Mouse (Mus musculus): ENCODE results near the gene Gng8. TPM values are rescaled to one million over a fixed set of nuclear protein-coding genes. Genes with fewer than 3 reads are reported as not detected.
A peak's percentile ranks its signal among the peaks of the same experiment; 100 is the strongest.

Gng8 gene
- 1 to 10 TPM; 2.6 to 2.8 TPM for total RNA-seq (2021)
- long read RNA-seq, partial matches to known transcripts: 0 of 2 reads
- long read RNA-seq, other reads (novel, unspliced or antisense): 0 of 2 reads

DNA sequence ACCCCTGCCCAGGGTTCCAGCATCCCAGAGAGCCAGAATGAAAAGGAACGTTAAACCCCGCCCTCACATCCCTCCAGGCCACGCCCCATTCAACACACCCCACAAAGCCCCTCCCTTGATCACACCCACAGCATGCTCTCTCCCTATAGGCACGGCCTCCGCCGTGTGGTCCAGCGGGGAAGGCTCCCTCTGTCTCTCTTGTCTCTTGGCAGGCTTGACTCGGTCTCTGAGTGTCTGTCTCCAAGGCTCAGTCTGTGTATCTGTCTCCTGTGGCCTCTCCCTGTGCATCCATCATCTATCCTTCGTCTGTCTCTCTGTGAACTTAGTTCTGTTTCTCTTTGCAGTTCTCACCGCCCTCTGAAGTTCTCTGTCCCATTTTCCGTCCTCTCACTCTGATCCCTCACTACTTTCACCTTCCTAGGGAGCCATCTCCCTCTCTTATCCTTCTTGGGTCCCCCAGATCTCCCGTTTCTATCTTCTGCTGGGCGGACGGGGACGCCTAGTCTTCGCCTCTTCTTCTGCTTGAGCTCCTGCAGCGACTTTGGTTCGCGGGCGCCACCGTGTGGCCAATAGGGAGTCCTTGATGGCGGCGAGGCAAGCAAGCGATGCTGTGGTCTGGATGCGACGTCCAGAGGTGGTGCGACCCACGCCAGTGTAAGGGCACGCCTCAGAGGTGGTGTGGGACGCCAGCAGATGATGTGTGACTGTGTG is at the start of gene Gng8:
TSS of gene Gng8 (plus strand) at position 146 of the 711 bp plus-strand sequence.
- peak; percentile 71 to 92 for DNase-seq (ENCODE audit: low spot score in 2 of 2)

DNA sequence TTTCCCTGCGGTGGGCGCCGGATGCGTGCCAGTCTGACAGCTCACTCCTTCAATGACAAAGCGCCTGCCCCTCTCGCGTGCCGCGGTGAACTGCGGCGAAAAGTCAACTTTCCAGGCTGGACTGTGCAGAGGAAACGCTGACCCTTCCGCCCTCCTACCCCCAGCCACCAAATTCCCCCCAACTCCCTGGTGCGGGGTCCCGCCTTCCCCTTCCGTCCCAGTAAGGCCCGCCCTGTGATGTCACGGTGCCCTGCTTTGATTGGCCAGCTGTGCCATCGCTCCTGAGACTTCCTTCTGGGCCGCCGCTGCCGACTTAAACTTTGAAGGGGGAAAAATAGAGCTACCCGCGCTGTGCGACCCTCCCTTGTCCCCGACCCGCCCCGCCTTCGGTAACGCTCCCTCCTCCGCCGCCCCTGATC is 48.9 kb upstream of the Gng8 start, which contains the start of gene Prkd2:
TSS of gene Prkd2 (plus strand) at position 258 of the 419 bp plus-strand sequence.
- DNase-seq (ENCODE audit: low spot score in 2 of 2): peak; percentile 82 to 89

DNA sequence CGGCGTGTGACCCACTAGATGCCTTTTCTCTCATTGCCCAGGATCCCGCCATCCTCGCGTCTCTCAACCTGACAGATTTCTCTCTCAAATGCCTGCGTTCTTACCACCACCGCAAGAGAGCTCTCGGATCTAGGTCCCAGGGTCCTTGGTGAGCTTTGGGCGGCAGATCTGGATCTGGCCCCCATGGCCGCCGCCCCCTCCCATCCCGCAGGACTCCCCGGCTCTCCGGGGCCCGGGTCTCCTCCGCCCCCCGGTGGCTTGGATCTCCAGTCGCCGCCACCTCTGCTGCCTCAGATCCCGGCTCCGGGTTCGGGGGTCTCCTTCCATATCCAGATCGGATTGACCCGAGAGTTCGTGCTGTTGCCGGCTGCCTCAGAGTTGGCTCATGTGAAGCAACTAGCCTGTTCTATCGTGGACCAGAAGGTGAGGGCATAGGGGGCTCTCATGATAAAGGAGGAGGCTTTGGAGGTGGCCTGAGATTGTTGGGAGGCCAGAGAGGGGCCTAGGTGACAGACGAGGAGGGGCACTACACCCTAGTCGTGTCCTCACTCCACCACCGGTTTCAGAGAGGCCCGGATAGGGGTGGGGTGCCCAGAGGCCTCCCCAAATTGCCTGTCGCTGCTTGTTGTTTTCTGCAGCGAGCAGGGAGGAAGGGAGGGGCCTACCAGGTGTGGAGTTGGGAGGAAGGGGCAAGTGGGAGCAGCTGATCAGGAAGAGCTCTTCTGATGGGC is 48.0 kb upstream of the Gng8 start:
- DNase-seq (ENCODE audit: low spot score in 2 of 2): no peak

DNA sequence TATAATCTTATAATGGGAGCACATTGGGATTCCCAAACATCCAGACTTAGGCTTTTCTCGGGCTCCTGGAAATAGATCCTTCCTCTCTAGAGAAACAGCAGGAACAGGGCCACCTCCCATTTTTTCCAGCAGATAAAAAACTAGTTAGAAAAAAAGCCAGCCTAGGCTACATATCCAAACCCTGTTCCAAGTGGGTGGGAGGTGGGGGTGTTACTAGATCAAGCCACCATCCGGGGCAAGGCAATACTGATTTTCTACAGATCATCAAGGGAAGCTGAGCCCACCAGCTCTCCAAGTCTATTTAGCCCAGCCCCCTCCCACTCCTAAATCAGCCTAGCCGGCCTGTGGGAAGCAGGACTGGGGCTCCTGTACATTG is 46.9 kb upstream of the Gng8 start:
- DNase-seq (ENCODE audit: low spot score in 2 of 2): no peak

DNA sequence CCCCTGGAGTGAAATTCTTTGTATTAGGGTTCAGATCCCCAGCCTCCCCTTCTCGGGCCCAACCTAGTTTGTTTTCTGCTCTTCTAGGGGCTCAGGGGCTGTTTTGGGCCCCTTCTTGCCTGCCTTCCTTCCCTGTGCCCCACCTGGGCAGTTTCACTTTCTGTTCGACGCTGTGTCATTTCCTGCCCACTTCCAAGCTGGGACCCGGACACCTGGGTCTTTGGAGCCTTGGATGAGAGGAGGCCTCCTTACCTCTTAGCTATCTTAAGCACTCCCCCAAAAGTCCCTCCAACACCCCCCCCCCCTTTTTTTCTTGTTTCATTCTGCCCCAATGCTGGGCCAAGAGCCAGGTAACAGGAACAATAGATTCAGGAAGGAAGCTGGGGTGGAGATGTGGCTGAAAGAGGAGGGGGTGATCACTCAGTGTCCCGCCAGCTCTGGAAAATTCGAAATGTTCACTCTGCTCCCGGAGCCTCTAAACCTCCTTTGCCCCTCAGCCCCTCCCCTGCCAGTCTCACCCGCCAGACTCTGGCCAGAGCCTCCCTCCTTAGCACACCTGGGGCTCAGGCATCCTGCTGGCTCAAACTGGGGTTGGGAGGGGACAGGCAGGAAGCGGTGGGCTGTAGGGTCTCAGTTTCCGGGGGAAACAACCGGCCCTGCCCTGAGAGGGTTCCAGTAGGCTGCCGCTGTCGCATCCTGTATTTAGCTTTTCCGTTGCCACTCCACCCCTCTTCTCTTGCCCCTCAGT is 46.3 kb upstream of the Gng8 start:
- DNase-seq (ENCODE audit: low spot score in 2 of 2): no peak

DNA sequence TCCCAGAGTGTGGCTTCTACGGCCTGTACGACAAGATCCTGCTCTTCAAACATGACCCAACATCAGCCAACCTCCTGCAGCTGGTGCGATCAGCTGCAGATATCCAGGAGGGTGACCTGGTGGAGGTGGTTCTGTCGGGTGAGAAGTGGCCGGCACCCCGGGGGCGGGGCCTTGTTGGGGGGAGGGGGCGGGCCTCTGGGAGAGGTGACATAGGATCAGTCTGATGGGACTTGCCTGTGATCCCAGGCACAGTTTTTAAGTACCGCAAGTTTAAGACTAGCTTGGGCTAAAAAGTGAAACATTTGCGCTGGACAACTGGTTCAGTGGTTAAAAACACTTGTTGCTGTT is 45.8 kb upstream of the Gng8 start:
- no peak for DNase-seq (ENCODE audit: low spot score in 2 of 2)

DNA sequence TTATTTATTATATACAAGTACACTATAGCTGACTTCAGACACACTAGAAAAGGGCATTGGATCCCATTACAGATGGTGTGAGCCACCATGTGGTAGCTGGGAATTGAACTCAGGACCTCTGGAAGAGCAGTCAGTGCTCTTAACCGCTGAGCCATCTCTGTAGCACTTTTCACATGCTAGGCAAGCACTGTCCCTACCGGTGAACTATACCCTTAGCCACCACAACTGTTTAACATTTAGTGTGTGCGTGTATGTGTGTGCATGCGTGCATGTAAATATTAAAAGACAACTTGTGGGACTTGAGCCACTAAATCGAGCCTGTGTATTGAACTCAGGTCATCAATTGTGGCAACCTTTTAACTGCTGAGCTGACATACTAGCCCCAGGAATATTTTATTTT is 44.8 kb upstream of the Gng8 start:
- no peak for DNase-seq (ENCODE audit: low spot score in 2 of 2)

DNA sequence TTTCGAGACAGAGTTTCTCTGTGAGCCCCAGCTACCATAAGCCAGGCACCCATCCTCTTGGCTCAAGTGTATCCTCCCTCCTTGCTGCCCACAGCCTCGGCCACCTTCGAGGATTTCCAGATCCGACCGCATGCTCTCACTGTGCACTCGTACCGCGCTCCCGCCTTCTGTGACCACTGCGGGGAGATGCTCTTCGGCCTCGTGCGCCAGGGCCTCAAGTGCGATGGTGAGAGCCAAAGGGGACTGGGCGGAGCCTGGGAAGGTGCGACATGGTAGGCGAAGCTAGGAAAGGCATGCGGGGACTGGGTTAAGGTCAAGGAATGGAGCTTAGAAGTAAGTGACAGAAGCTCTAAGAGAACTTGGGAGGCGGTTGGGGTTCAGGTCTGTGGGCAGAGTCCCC is 44.1 kb upstream of the Gng8 start:
- no peak for DNase-seq (ENCODE audit: low spot score in 2 of 2)

DNA sequence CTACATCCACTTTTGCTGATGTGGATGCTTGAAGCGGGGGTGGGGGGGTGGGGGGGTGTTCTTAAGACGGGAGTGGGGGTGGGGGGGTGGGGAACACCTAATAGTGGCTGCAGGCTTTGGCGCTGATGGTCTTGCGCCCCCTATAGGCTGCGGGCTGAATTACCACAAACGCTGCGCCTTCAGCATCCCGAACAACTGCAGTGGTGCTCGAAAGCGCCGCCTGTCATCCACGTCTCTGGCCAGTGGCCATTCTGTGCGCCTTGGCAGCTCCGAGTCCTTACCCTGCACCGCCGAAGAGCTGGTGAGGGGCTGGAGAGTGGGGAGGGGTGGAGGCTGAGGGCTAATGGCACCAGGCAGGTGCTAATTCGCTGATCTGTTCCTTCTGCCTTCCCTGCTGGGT is 43.0 kb upstream of the Gng8 start:
- peak in 1 of 2 experiments; percentile 82 for DNase-seq (ENCODE audit: low spot score in 2 of 2)

DNA sequence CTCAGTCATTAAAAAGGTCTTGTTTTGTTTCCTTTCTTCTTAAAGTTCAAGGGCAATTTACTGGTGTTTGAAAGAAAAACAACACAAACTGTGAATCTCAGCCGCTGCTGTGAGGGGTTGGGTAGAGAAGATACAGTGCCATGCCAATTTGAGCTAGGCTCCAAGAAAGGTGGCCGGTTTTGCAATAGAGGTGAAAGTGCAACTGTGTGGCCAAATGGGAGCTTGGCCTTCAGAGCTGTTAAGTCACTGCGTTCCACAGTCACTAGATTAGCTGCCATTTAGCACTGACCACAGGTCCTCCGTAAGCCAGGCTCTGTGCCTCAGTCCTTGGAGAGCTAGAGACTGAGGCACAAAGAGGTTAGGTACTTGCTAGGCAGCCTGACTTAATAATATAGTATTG is 40.0 kb upstream of the Gng8 start:
- DNase-seq (ENCODE audit: low spot score in 2 of 2): no peak

DNA sequence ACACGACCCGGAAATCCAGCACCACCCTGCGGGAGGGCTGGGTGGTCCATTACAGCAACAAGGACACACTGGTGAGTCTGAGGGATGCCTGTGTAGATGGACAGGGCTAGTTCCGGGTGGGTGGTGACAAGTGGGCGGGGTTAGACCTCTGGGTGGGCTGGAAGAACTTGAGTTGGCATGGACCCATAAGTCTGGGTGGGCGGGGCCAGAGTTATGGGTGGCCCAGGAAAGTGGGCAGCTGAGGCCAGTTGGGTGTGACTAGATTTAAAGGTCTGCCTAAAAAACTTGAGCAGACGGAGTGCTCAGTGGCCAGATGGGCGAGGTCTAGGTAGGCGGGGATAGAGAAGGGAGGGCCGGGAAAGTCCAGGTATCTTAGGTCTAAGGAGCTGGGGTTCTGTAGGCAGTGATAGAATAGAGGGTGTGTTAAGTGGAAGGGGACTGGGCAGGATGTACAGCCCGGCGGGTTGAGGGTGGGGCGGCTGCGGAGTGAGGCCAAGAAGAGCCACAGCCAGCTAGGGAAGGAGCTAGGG is 38.2 kb upstream of the Gng8 start:
- DNase-seq (ENCODE audit: low spot score in 2 of 2): no peak

DNA sequence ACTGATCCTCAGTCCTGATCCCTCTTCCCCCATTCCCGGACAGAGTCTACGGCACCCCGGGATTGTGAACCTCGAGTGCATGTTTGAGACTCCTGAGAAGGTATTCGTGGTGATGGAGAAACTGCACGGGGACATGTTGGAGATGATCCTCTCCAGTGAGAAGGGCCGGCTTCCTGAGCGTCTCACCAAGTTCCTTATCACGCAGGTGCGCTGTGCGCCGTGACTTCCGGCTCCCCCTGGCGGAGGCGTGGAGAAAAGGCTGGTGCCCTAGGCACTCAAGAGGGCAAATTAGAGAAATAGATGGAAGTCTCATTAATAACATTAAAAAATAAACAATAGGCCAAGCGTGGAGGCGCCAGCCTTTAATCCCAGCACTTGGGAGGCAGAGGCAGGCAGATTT is 33.2 kb upstream of the Gng8 start:
- peak in 1 of 2 experiments; percentile 34 for DNase-seq (ENCODE audit: low spot score in 2 of 2)

DNA sequence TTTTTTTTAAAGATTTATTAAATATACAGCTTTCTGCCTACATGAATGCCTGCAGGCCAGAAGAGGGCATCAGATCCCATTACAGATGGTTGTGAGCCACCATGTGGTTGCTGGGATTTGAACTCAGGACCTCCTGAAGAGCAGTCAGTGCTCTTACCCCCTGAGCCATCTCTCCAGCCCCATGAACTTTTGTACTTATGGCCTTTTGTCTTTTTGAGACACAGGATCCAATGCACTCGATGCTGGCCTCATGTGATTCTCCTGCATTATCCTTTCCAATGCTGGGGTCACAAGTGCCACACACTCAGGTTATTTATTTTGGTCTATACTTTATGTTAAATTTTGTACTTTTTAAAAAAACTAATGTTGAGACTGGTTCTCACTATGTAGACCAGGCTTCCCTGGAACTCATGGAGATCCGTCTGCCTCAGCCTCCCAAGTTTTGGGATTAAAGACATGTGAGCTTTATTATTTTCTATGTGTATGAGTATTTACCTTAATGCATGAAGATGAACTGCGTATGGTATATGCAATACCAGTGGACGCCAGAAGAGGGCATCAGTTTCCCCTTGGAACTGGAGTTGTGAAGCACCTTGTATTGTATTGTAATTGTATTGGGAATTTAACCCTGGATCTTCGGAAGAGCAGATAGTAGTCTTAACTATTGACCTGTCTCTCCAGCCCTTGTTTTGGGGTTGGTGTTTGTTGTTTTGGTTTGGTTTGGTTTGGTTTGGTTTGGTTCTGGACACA is 31.5 kb upstream of the Gng8 start:
- peak in 1 of 2 experiments; percentile 76 for DNase-seq (ENCODE audit: low spot score in 2 of 2)

DNA sequence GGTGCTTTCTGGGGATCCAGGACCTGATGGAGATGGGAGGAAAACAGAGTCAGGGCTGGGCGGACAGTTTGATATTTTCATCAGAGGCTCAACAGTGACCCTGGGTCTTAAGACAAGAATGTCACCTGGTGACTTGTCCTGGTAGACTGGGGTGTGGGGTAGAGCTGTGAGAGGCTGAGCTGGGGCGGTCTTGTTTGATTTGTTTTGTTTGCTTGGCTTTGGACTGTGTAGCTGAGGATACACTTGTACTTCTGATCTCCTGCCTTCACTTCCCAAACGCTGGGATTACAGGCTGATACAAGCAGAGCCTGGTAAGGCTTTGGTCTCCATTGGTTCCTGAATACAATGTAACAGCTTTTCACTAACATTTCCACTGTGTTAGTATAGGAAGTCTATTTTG is 24.1 kb upstream of the Gng8 start:
- no peak for DNase-seq (ENCODE audit: low spot score in 2 of 2)

DNA sequence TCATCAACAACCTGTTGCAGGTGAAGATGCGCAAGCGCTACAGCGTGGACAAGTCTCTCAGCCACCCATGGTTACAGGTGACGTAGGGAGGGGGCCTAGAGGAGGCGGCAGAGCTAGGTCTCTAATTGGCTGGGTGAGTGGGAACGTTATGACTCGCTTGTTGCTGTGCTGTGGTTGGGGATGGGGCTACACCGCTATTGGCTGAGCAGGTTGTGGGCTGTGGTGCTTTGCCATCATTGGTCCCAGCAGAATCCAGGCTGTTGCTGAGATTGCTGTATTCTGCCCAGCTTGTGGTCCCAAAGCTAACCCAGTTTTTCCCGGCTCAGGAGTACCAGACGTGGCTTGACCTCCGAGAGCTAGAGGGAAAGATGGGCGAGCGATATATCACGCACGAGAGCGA is 22.1 kb upstream of the Gng8 start:
- peak; percentile 95 to 96 for DNase-seq (ENCODE audit: low spot score in 2 of 2)

DNA sequence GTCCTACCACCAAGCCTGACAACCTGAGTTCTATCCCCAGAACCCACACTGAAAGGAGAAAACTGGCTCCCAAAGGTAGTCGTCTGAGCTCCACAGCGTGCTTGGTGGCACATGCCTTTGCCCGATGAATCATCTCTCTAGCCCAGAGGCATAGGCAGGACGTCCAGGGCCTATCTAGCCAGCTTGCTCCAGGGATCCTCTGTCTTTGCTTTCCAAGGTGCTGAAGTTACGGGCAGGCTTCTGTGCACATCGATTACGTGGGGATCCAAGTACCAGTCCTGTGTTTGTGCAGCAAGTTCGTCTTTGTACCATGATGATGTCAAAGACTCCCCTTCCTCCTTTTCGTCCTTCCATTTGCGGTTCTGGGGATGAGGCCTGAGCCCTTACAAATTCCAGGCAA is 20.0 kb upstream of the Gng8 start:
- no peak for DNase-seq (ENCODE audit: low spot score in 2 of 2)

DNA sequence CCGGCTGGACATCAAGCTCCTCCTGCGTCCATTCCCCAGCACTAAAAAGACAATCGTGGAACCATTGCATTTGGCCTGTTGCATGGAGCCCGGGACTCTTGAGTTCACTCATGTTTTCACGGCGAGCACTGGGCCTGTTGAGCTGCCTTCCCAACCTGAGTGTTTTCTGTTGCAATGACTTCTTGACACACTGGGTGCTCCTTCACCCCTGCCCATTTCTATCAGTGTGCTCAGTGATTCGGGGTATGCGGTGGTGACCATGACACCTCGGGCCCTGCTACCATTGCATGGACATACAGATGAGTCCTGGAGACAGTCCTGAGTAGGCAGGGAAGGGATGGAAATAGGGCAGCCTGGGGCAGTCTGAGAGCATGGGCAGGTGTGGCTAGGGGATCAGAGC is 19.1 kb upstream of the Gng8 start:
- DNase-seq (ENCODE audit: low spot score in 2 of 2): no peak

DNA sequence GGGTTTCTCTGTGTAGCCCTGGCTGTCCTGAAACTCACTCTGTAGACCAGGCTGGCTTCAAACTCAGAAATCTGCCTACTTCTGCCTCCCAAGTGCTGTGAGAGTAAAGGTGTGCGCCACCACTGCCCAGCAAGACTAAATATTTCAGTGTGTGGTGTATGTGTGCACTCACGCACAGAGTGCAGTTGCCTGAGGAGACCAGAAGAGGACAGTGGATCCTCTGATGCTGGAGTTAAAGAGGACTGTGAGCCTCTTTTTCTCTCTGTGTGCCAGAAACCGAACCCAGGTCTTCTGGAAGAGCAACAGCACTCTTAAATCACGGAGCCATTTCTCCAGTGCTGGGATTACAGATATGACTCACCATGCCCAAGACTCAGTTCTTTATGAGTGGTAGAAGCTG is 18.2 kb upstream of the Gng8 start:
- no peak for DNase-seq (ENCODE audit: low spot score in 2 of 2)

DNA sequence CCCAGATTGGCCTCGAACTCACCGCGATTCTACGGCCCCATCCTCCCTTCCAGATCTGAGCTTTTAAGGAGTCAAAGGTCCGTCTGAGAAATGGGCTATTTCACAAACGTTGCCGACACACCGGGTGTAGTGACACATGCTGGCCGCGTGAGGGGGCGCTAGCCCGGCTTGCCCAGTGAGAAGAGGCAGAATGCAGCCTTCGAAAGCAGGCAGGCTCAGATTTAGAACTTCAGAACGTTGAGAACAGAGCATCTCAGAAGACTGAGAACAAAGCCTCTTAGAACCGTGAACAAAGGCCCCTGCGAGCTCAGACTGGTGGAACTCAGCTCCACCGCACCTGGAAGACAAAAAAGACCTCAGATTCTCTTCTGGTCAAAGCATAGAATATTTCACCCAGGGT is 17.4 kb upstream of the Gng8 start:
- peak; percentile 73 to 84 for DNase-seq (ENCODE audit: low spot score in 2 of 2)

DNA sequence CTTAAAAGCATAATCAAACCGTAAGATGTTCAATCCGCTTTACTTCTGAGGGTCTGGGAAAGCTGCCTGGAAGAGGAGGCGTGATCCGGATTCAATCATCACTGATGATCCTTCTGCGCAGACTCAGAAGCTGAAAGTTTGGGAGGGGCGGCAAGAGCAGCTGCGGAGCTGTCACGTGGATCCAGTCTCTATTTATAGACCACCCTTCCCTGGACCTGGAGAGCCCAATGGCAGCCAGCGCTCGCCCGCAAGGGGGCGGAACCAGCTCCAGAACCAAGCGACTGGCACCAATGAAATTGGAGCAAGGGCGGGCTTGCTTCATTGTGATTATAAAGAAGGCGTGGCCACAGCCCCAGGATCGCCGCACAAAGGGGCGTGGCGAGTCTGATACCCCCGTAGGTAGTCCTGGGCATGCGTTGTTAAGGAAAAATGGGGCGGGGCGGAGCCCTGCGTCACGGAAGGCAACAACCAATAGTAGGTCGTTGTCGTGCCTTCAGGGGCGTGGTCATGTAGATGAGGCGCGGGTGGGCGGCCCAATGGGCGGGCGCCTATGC is 16.8 kb upstream of the Gng8 start:
- DNase-seq (ENCODE audit: low spot score in 2 of 2): peak; percentile 100

DNA sequence AGATGAGACGGTGACA is 16.5 kb upstream of the Gng8 start, which contains the start of gene Dact3:
TSS of gene Dact3 (plus strand) at position 8 of the 16 bp plus-strand sequence.
- no peak for DNase-seq (ENCODE audit: low spot score in 2 of 2)

Data from layer of hippocampus, adult 18-20 months (tissue).